Mouse (Mus musculus) embryo, embryonic 9.5 days (tissue): ENCODE data around the gene Jagn1.

Experiments
- DNase-seq: peaks from one replicate; pipeline ENCODE4 v3.0.0-alpha.2; 2017; ENCODE audit errors: extremely low spot score

The Jagn1 gene

DNA sequence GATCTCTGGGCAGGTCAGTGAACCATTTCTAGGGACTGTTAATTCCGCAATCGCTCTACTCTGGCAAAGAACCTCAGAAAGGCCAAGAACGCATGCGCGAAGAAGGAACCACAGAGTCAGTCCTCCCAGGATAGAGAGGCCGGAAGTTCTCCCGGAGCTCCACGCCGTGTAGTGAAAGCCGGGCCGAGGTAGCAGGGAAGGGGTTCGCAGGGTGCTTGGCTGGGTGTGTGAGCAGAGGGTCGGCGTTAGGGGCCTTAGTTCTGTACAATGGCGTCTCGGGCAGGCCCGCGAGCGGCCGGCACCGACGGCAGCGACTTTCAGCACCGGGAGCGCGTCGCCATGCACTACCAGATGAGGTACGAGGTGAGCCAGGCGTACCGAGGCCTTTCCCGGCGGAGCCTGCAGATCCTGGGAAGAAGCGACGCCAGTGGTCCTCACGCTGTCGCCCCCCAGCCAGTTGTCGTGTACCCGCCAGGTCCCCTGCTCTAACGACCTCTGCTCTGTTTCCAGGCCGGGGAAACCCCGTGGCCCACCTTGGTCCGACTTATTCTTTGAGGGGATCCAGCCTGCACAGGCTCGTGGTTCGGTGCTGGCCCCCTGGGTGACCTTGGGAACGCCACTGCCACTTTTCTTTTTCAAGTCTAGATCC, at the start of gene Jagn1:
Gene Jagn1 (plus strand): TSS at position 128 of the 649 bp plus-strand sequence.
- DNase-seq: peak; percentile 96

DNA sequence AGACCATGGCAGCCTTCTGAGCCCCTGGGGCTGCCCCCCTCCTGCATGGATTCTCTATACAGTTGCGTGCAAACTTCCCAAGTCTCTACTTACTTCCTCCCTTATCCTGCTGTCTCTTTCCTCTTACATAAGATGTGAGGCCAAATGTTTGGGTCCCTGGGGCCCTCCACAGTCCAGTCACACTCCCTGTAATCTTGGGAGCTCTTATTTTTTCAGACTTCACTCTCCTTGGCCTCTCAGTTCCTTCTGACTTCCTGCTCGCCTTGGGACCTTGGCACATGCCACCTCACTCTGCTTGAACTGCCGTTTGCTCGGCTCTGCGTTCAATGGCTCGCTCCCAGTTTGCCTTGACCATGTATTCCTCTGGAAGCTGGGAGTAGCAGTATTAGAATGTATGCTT, 48.4 kb upstream of the Jagn1 start:
- DNase-seq: no peak

- DNase-seq: no peak
Observed at GRCm38 (mm10) chr6:113394811-113395210, 47.6 kb upstream of the Jagn1 start.

GRCm38 (mm10) chr6:113395501-113395900, 46.9 kb upstream of the Jagn1 start:
- no peak for DNase-seq

DNA sequence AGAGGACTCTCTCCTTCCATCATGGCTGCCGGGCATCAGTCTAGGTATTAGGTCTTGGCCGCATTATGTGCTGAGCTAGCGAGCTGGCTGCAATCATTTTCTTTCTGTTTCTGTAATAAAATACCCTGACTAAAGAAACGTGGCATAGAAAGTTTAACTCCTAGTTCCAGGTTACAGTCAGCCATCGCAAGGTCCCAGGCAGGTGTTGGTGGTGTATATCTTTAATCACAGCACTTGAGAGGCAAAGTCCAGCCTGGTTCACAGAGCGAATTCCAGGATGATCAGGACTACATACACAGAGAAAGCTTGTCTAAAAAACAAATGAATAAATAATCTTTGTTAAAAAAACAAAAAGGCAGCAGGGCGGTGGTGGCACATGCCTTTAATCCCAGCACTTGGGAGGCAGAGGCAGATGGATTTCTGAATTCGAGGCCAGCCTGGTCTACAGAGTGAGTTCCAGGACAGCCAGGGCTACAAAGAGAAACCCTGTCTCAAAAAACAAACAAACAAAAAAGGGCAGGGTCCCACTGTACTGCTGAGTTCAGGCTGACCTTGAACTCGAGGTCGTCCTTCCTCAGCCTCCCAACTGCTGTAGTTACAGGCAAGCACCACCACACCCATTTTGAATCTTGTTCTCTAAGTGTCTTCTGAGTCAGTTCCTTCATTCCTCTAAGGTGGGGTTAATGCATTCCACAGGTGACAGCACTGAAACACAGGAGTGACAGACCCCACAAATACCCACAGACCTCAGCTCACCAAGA, 45.9 kb upstream of the Jagn1 start:
- DNase-seq: no peak

- DNase-seq: no peak
Observed at GRCm38 (mm10) chr6:113402094-113402493, 40.3 kb upstream of the Jagn1 start.

- DNase-seq: no peak
Observed at GRCm38 (mm10) chr6:113404649-113405448, 37.5 kb upstream of the Jagn1 start.

DNA sequence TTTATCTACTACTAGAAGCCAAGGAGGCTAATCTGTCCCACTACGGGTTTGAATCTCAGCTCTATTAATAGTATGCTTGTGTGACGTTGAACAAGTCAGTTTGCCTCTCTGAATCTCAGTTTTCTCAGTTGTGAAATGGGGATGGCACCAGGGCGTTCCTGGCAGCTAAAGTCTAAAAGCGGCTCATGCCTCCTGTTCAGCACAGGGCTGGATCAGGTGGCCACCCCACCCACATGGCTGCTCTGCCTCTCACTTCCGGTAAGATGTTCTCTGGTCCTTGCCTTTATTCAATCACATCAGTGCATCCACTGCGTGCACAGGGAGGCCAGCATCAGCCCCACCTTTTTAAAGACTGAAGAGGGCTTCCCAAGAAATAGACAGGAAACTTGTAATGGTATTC, 36.9 kb upstream of the Jagn1 start:
- no peak for DNase-seq

DNA sequence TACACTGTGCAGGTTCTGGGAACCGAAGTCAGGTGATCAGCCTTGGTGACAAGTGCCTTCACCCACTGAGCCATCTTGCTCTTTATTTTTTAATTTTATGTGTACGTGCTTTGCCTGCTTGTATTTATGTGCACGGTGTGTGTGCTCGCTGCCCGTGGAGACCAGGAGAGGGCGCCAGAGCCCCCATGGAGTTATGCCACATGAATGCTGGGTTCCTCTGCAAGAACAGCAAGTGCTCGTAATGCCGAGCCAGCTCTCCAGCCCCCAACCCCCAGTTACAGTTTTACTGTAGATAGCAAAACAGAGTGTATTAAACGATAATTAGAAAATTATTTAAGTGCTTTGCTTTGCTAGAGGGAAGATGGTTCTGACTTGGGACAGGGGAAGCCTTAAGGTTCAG, 35.7 kb upstream of the Jagn1 start:
- DNase-seq: no peak

DNA sequence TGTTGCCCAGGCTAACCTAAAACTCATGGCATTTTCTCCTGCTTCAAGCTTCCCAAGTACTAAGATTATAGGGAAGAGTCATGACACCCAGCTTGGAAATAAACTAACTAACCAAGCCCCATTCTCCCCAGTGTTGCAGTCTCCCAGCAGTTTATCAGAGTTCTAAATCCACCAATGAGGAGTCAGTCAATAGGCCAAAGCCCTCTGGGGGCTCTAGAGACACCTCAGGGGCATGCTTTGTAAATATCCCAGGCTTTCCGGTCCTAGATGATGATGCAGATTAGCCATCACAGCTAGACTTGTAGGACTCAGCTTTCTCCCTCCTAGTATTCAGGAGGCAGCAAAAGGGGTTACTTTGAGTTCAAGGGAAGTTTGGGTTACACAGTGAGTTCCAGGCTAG, 32.4 kb upstream of the Jagn1 start:
- no peak for DNase-seq

GRCm38 (mm10) chr6:113416416-113416815, 26.0 kb upstream of the Jagn1 start:
- no peak for DNase-seq

- DNase-seq: no peak
Observed at GRCm38 (mm10) chr6:113418441-113419198, 23.7 kb upstream of the Jagn1 start.

GRCm38 (mm10) chr6:113419199-113419587, 23.2 kb upstream of the Jagn1 start, which contains the start of gene Rpusd3:
Rpusd3 (minus strand) TSS chr6:113419340.
- DNase-seq: peak; percentile 95

- DNase-seq: no peak
Observed at GRCm38 (mm10) chr6:113423000-113423399, 19.4 kb upstream of the Jagn1 start.

DNA sequence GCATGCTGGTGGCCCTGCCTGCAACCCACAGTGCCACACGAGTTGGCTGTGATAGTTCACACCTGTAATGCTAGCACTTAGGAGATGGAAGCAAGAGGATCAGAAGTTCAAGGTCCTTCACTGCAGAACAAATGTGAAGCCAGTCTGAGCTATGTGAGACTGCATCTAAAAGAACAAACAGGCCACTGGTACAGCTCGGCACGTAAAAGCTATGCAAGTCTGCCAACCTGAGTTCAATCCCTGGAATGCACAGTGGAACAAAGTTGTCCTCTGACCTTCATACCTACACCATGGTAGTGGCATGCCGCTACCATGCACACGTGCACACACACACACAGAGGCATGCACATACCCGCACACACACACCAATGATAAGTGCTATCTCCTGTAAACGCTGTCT, 18.2 kb upstream of the Jagn1 start:
- DNase-seq: no peak

GRCm38 (mm10) chr6:113426696-113427095, 15.7 kb upstream of the Jagn1 start:
- no peak for DNase-seq

- peak; percentile 40 for DNase-seq
Observed at GRCm38 (mm10) chr6:113427397-113427796, 15.0 kb upstream of the Jagn1 start.

GRCm38 (mm10) chr6:113428006-113428405, 14.4 kb upstream of the Jagn1 start:
- DNase-seq: no peak

DNA sequence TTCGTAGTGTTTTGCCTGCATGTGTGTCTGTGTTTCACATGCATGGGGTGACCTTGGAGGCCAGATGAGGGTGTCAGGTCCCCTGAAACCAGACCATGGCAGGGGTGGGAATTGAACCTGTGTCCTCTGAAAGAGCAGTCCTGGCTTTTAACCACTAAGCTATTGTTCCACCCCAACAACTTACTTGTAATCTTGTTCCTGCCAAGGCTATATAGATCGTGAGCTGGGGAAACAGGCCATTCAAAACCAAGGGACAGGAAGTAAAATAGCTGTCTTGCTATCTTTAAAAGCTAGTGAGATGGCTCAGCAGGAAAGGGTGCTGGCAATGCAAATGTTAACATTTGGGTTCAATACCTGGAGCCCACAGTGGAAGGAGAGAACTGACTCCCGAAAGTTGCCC, 12.4 kb upstream of the Jagn1 start:
- no peak for DNase-seq

- no peak for DNase-seq
Observed at GRCm38 (mm10) chr6:113430846-113431245, 11.5 kb upstream of the Jagn1 start.

DNA sequence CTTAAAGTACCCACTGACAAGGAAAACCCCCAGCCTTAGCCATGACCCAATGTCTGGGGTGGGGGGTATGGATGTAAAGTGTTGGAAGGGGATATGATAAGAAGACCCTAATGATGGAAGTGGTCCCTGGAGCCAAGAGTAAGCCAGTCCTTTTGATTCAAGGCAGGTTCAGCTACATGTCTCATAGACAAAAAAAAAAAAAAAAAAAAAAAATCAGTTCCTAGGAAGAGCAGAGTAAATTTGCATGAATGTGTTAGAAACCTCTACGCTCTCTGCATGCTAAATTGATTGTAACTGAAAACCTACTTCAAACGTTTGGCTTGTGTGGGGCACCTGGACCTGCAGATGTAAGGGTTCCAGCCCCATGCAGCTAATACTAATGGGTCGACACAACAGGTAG, 10.6 kb upstream of the Jagn1 start:
- DNase-seq: no peak

DNA sequence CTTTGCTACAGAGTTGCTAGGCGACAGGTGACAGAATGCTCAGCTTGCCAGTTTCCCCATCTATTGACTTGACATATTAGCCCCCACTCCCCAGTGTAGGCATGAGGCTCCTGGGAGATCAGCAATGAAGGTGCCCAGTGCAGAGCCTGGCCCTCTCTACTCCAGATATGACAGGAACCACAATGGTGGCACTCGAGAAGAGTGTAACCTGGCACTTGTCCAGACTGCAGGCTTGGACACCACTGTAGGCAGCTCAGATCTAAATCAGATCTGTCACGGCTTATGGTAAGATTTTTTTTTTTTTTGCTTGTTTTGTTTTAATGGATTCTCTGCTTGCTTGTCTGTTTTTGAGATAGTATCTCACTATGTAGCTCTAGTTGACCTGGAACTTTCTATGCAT, 8.7 kb upstream of the Jagn1 start:
- no peak for DNase-seq
